Mouse (Mus musculus) intestine, embryonic 14.5 days (tissue): ENCODE measurements around the gene Kcnn3. TPM values are rescaled to one million over a fixed set of nuclear protein-coding genes. Genes with fewer than 3 reads are reported as not detected.

ENCODE experiments used
- ATAC-seq: fragments of 200-750 bp; cut with Nextera tagmentation; replicated peaks from 2 replicates; pipeline ENCODE4 v1.8.0; 2017; ENCODE audit warnings: low read depth, moderate number of reproducible peaks, moderate TSS enrichment, moderate library complexity; ENCODE audit not compliant: low FRiP score, low TSS enrichment
- DNase-seq: peaks from one replicate; pipeline ENCODE4 v3.0.0-alpha.2; 2018; ENCODE audit warnings: low spot score
- H3K27ac ChIP-seq: fragments of 300-500 bp; sonication (generic); 2 replicates; pipeline ENCODE4 v1.5.1; 2014; ENCODE audit warnings: low read depth, mild to moderate bottlenecking, control low read depth
- H3K27me3 ChIP-seq: fragments of 300-500 bp; sonication (generic); replicated peaks from 2 replicates; pipeline ENCODE4 v1.6.1; 2014; ENCODE audit warnings: low read length, control low read depth; ENCODE audit not compliant: control insufficient read depth, insufficient read depth
- H3K36me3 ChIP-seq: fragments of 300-500 bp; sonication (generic); 2 replicates; pipeline ENCODE4 v1.6.1; 2014; ENCODE audit warnings: low read length, control low read depth; ENCODE audit not compliant: control insufficient read depth, insufficient read depth
- H3K4me1 ChIP-seq: fragments of 300-500 bp; sonication (generic); replicated peaks from 2 replicates; pipeline ENCODE4 v1.6.1; 2014; ENCODE audit warnings: low read length, control low read depth, mixed read lengths; ENCODE audit not compliant: control insufficient read depth, insufficient read depth
- H3K4me2 ChIP-seq: fragments of 300-500 bp; sonication (generic); 2 replicates; pipeline ENCODE4 v1.6.1; 2014; ENCODE audit warnings: low read length
- H3K4me3 ChIP-seq: fragments of 300-500 bp; sonication (generic); 2 replicates; pipeline ENCODE4 v1.5.1; 2014; ENCODE audit warnings: low read depth, low read length, control low read depth, mixed read lengths
- H3K9ac ChIP-seq: fragments of 300-500 bp; sonication (generic); 2 replicates; pipeline ENCODE4 v1.6.1; 2014; ENCODE audit warnings: mild to moderate bottlenecking, low read length
- H3K9me3 ChIP-seq: fragments of 300-500 bp; sonication (generic); 2 replicates; pipeline ENCODE4 v1.6.1; 2016; ENCODE audit warnings: low read length, control low read depth; ENCODE audit not compliant: control insufficient read depth
- WGBS: fragments of 180-500 bp; shearing (Covaris S2); extraction: QIAGEN DNeasy Blood & Tissue Kit; methylation state at CpG from one replicate; pipeline ENCODE4 v1.1.7; 2014; 5-methylcytosine and 5-hydroxymethylcytosine counted together
- polyA plus RNA-seq: library from polyadenylated mRNA; unstranded; fragments of >200 nt; fragmentation: Nextera tagmentation; extraction: Ambion mirVana; gene quantifications from 2 replicates; pipeline ENCODE4 v1.2.1, GENCODE M21; 2014

Gene Kcnn3
- polyA plus RNA-seq, 1 experiment from 2014 or later = 5.6 TPM

DNA sequence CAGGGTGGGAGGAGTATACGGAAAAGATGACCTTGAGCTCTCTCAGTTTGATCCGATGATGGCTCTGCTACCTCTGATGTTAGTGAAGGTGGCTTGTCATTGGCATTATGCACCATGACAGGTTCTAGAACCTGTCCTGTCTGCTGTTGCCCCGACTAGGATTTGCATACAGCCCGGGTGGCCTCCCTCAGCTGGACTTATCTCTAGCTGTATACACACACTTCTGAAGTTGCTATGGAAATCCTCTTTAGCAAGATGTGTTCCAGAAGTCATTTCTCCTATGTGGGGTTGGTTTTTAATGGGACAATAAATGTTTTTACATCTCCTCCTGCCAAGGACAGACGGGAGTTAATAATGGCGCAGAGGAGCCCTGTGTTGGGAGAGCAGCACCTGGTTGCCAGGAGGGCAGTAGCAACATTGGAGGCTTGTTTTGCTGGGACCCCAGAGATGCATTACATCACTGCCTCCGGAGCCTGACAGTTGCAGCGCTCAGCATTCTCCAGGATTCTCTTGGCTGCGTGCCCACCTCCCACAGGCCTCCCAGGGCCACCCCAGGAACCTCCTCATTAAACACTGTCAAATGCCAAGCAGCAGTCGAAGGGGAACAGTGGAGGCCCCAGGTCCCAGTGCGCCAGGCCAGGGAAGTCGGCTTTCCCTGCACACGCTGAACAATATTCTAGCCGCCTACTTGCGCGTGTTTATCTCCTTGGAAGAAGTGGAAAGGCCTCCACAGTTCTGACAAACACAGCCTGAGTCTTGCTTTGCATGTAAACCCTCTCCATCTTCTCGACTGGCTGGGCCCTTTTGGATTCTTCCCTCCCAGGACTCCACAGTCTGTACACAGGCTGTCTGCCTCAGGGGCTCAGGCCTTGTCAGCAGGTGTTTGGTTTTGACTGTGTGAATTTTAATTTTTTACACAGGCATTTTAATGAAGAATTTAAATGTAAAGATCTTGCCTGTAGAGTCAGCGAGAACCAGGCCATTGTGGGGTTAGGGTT lies 93.9 kb downstream of the Kcnn3 start:
- Histone ChIP-seq H3K9me3 (no peaks in the 10 kb centered on the region), H3K27me3 (no peaks in the 10 kb centered on the region), H3K4me3 (no peak overlapping the region), H3K36me3 (no peaks in the 10 kb centered on the region), H3K4me1 (peaks cover 10% of the 10 kb centered on the region), H3K4me2 (no peak overlapping the region), H3K27ac (peak overlapping the region; percentile 74), H3K9ac (no peak overlapping the region)
- ATAC-seq = peak; percentile 77
- DNase-seq = peak; percentile 88
- 26% methylated on average over 18 of the region's 18 CpGs for WGBS

DNA sequence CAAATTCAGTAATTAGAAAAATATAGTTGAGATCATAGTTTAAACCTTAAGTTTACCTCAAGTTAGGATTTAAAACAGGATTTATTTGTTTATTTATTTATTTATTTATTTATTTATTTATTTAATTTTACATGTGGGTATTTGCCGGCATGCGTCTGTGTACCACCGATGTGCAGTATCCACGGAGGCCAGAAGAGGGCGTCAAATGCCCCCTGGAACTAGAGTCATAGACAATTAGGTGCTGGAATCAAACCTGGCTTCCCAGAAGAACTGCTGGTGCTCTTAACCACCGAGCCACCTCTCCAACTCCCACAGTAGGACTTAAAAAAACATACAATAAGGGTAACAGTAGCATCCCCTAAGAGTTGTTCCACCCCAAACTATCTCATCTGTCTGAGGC lies 96.9 kb downstream of the Kcnn3 start:
- no peaks in the 10 kb centered on the region for H3K9me3 ChIP-seq
- H3K4me3 ChIP-seq = no peak overlapping the region
- H3K27me3 ChIP-seq = no peaks in the 10 kb centered on the region
- H3K4me1 ChIP-seq = peaks cover 10% of the 10 kb centered on the region
- no peak overlapping the region for H3K4me2 ChIP-seq
- 64% methylated on average over 6 of the region's 6 CpGs for WGBS
- no peak overlapping the region for H3K9ac ChIP-seq
- ATAC-seq (no peak), DNase-seq (no peak)
- no peak overlapping the region for H3K27ac ChIP-seq
- H3K36me3 ChIP-seq = no peaks in the 10 kb centered on the region

DNA sequence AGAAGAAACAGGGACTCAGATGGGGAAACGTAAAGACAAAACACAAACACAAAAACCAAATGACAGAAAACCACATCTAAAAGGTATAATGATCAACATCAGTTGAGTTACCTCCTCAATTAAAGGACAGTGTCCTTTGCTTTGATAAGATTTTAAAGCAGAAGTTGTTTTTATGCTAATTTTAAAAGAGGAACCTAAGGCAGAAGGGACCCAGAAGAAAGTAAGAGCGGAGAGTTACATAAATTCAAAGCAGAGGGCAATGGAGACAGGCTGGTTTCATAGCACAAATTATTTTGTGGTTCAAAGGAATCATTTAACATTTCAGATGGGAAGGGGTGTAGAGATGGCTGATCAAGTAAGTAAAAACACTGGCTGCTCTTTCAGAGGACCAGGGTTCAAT lies 97.4 kb downstream of the Kcnn3 start:
- H3K9ac ChIP-seq = no peak overlapping the region
- 88% methylated on average over 2 of the region's 2 CpGs for WGBS
- DNase-seq = no peak
- H3K36me3 ChIP-seq = no peaks in the 10 kb centered on the region
- no peak overlapping the region for H3K27ac ChIP-seq
- H3K4me1 ChIP-seq = peaks cover 10% of the 10 kb centered on the region
- H3K9me3 ChIP-seq = no peaks in the 10 kb centered on the region
- H3K27me3 ChIP-seq = no peaks in the 10 kb centered on the region
- ATAC-seq = no peak
- no peak overlapping the region for H3K4me3 ChIP-seq
- H3K4me2 ChIP-seq = no peak overlapping the region

DNA sequence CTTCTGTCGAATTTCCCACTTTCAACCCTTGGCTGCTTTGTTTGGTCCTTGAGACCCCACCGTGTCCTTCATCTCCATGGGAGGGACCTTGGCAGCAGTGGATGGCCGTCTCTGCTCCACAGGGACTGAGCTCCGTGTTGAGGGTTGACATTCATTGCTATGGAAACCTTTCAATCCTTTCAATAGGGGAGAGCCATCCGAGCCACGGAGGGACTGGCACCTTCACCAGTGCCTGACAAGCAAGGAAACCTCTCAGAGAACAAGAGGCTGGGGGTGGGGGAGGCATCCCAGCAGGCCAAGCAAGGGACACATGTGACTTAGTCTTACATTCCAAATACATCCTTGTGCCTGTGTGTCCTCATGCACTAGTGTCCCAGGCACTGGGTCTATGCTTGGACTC lies 102.9 kb downstream of the Kcnn3 start:
- H3K4me2 ChIP-seq = no peak overlapping the region
- ATAC-seq (no peak), DNase-seq (no peak)
- no peak overlapping the region for H3K9ac ChIP-seq
- no peaks in the 10 kb centered on the region for H3K9me3 ChIP-seq
- H3K36me3 ChIP-seq = no peaks in the 10 kb centered on the region
- no peak overlapping the region for H3K4me3 ChIP-seq
- H3K27me3 ChIP-seq = no peaks in the 10 kb centered on the region
- 44% methylated on average over 6 of the region's 6 CpGs for WGBS
- no peak overlapping the region for H3K27ac ChIP-seq
- peaks cover 9% of the 10 kb centered on the region for H3K4me1 ChIP-seq

DNA sequence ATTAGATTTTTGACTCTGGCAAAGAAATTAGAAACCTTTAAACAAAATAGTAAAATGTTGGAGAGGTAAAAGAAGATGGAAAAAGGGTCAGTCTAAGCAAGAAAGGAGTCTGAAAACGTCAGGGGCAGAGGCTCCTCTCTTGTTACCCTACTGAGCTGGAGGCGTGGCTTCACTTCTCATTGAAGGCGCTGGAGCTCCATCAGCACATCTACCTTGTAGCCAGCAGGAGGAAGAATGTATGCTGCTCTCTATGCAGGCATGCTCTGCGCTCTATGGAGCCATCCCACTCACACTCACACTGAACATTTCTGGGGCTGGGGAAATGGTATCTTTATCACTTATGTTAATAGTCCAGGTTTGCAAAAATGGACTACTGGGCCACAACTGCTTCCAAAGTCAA lies 103.6 kb downstream of the Kcnn3 start:
- DNase-seq (no peak), ATAC-seq (no peak)
- WGBS = 43% methylated on average over 4 of the region's 4 CpGs
- Histone ChIP-seq H3K4me3 (no peak overlapping the region), H3K36me3 (no peaks in the 10 kb centered on the region), H3K4me2 (no peak overlapping the region), H3K9ac (no peak overlapping the region), H3K27ac (no peak overlapping the region), H3K9me3 (no peaks in the 10 kb centered on the region), H3K4me1 (peaks cover 9% of the 10 kb centered on the region), H3K27me3 (no peaks in the 10 kb centered on the region)

DNA sequence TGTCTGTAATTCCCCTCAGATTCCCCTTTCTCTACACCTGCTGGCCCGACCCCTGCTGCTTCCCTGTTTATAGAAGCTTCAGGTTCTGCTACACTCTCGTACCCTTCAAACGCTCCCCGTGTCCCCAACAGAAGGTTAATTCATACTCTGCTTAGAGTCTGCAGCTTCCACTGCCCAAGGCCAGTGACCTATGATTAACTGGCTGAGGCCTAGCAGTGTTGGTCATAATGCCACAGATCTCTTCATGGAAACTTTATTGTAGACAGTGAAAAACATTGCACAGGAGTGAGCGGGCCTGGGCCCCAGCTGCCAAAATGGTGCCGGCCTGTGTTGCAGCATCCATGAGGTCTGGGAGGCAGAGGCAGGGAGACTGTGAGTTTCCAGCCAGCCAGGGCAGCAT lies 104.0 kb downstream of the Kcnn3 start:
- no peaks in the 10 kb centered on the region for H3K27me3 ChIP-seq
- H3K4me3 ChIP-seq = no peak overlapping the region
- H3K36me3 ChIP-seq = no peaks in the 10 kb centered on the region
- H3K27ac ChIP-seq = no peak overlapping the region
- H3K4me2 ChIP-seq = no peak overlapping the region
- H3K4me1 ChIP-seq = peaks cover 9% of the 10 kb centered on the region
- ATAC-seq (no peak), DNase-seq (no peak)
- no peak overlapping the region for H3K9ac ChIP-seq
- WGBS = 61% methylated on average over 6 of the region's 6 CpGs
- H3K9me3 ChIP-seq = no peaks in the 10 kb centered on the region

DNA sequence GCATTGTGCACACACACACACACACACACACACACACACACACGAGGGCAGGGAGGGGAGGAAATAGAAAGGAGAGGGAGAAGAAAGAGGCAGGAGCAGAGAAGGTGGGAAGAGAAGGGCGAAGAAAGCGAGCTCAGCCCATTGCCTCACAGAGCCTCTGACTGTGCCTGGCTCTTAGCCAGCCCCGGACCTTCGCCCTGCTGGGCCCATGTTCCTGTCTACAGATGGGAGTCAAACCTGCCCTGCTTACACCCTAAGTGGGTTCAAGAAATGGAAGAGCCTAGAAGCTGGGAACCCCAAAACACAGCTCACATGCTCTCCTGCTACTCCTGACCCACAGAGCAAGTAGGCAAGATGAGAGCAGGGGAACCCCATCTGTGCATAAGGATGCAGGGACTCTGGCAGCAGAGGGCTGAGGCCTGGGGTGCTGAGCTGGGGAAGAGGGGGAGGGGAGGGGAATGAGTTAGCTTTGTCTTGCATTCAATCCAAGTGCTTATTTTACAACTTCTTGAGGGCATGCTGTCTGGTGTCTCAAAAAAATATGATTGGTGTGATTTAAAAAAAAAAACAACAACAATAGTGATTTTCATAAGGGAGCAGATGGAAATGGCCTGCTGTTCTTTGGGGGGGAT lies 105.0 kb downstream of the Kcnn3 start:
- Histone ChIP-seq H3K9me3 (no peaks in the 10 kb centered on the region), H3K4me2 (no peak overlapping the region), H3K4me3 (no peak overlapping the region), H3K36me3 (no peaks in the 10 kb centered on the region), H3K4me1 (peaks cover 15% of the 10 kb centered on the region), H3K27ac (no peak overlapping the region), H3K27me3 (no peaks in the 10 kb centered on the region), H3K9ac (no peak overlapping the region)
- 72% methylated on average over 5 of the region's 5 CpGs for WGBS
- DNase-seq = no peak
- ATAC-seq = no peak

DNA sequence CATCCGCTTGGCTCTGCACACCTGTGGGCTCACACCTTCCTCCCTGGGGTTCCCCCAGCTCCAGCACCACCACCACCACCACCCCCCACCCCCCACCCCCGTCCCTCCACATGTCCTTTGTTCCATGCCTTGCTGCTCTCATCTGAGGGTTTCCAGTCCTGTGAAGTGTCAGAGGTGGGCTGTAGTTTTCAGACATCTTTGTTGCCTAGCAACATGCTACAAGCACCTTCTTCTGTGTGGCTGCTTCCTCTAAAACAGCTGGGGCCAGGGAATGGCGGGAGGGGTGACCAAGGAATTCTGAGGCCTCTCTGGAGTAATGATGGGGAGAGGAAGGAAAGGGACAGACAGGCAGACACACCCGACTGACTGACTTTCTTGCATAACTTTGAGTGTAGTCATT lies 106.6 kb downstream of the Kcnn3 start:
- no peak for DNase-seq
- WGBS = 45% methylated on average over 4 of the region's 4 CpGs
- no peak overlapping the region for H3K27ac ChIP-seq
- no peaks in the 10 kb centered on the region for H3K36me3 ChIP-seq
- H3K4me1 ChIP-seq = peaks cover 30% of the 10 kb centered on the region
- peak; percentile 42; the same call in 1 of the 2 replicates for ATAC-seq
- H3K4me3 ChIP-seq = no peak overlapping the region
- no peaks in the 10 kb centered on the region for H3K27me3 ChIP-seq
- no peak overlapping the region for H3K9ac ChIP-seq
- no peak overlapping the region for H3K4me2 ChIP-seq
- H3K9me3 ChIP-seq = no peaks in the 10 kb centered on the region
